Mouse (Mus musculus) midbrain, embryonic 11.5 days (tissue): ENCODE results near the gene Gm20696. TPM values are rescaled to one million over a fixed set of nuclear protein-coding genes. Genes with fewer than 3 reads are reported as not detected.

Experiments
- ATAC-seq: fragments of 200-750 bp; cut with Nextera tagmentation; 2 replicates; pipeline ENCODE4 v1.8.0; 2017; ENCODE audit warnings: moderate TSS enrichment, moderate library complexity; ENCODE audit not compliant: low FRiP score
- DNase-seq: peaks from one replicate; pipeline ENCODE4 v3.0.0; 2015; ENCODE audit warnings: low spot score; ENCODE audit errors: missing footprints
- H3K27ac ChIP-seq: fragments of 300-500 bp; sonication (generic); 2 replicates; pipeline ENCODE4 v1.5.1; 2014; ENCODE audit warnings: low read depth, low read length
- H3K27me3 ChIP-seq: fragments of 300-500 bp; sonication (generic); 2 replicates; pipeline ENCODE4 v1.6.1; 2014; ENCODE audit warnings: mild to moderate bottlenecking, low read length, moderate library complexity, mixed read lengths; ENCODE audit not compliant: control insufficient read depth, insufficient read depth
- H3K36me3 ChIP-seq: fragments of 300-500 bp; sonication (generic); 2 replicates; pipeline ENCODE4 v1.6.1; 2014; ENCODE audit warnings: mild to moderate bottlenecking, low read length, moderate library complexity, mixed read lengths; ENCODE audit not compliant: control insufficient read depth, insufficient read depth
- H3K4me1 ChIP-seq: fragments of 300-500 bp; sonication (generic); 2 replicates; pipeline ENCODE4 v1.6.1; 2014; ENCODE audit warnings: low read length; ENCODE audit not compliant: control insufficient read depth, insufficient read depth
- H3K4me2 ChIP-seq: fragments of 300-500 bp; sonication (generic); 2 replicates; pipeline ENCODE4 v1.6.1; 2014; ENCODE audit warnings: mild to moderate bottlenecking, moderate library complexity
- H3K4me3 ChIP-seq: fragments of 300-500 bp; sonication (generic); 2 replicates; pipeline ENCODE4 v1.5.1; 2014; ENCODE audit warnings: low read depth, low read length
- H3K9ac ChIP-seq: fragments of 300-500 bp; sonication (generic); 2 replicates; pipeline ENCODE4 v1.6.1; 2014; ENCODE audit warnings: low read length
- H3K9me3 ChIP-seq: fragments of 300-500 bp; sonication (generic); 2 replicates; pipeline ENCODE4 v1.6.1; 2016; ENCODE audit warnings: low read length; ENCODE audit not compliant: control insufficient read depth
- WGBS: fragments of 180-500 bp; shearing (Covaris S2); extraction: QIAGEN DNeasy Blood & Tissue Kit; methylation state at CpG from one replicate; pipeline ENCODE4 v1.1.7; 2014; 5-methylcytosine and 5-hydroxymethylcytosine counted together
- polyA plus RNA-seq: library from polyadenylated mRNA; unstranded; fragments of >200 nt; fragmentation: Nextera tagmentation; extraction: Ambion mirVana; gene quantifications from 2 replicates; pipeline ENCODE4 v1.2.1, GENCODE M21; 2014

The Gm20696 gene
- polyA plus RNA-seq, 1 experiment from 2014 or later: 3.4 TPM

DNA sequence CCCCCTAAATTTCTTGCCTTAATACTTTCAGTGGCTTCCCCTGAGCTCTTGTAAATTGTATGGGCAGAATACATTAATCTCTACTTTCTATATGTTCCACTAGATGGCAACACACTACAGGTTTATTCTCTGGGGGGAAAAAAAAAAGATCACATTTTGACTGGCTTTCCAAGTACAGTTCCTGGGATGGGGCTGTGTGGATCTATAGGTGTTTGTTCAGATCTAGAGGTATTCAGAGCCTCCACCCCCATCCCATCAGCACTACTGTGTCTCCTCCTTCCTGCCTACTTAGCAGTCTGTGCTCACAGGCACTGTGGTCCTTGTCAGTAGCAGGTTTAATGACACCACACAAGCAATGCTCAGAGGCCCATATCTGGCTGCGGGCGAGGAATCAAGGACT, 14.3 kb downstream of the Gm20696 start:
- Histone ChIP-seq H3K27me3 (no peaks in the 10 kb centered on the region), H3K27ac (no peak overlapping the region), H3K4me1 (no peaks in the 10 kb centered on the region), H3K4me3 (no peak overlapping the region), H3K36me3 (no peaks in the 10 kb centered on the region), H3K9me3 (no peaks in the 10 kb centered on the region), H3K9ac (no peak overlapping the region), H3K4me2 (no peak overlapping the region)
- 92% methylated on average over 2 of the region's 2 CpGs for WGBS
- DNase-seq (peak; percentile 77), ATAC-seq (no peak)

DNA sequence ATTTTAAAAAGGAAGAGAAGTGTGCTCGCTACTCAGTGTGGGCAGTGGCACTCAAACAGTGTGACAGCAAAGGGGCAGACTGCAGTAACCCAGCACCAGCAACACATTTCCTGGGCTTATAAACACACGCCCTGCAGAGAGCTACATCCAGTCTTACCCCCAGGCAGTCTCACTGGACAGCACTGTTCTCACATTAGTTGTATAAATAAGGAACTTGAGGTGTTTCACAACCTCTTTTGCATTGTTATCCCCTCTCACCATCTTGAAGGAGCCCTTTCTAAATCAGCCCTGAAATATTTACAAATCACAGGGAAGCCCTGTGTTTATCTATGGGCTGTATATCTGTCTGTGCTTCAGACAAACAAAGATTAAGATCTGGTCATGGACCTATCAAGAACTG, 17.3 kb downstream of the Gm20696 start:
- H3K36me3 ChIP-seq: no peaks in the 10 kb centered on the region
- no peak overlapping the region for H3K27ac ChIP-seq
- no peak overlapping the region for H3K4me3 ChIP-seq
- no peaks in the 10 kb centered on the region for H3K4me1 ChIP-seq
- no peak overlapping the region for H3K4me2 ChIP-seq
- 72% methylated on average over 2 of the region's 2 CpGs for WGBS
- DNase-seq (peak; percentile 10), ATAC-seq (no peak)
- no peaks in the 10 kb centered on the region for H3K27me3 ChIP-seq
- no peaks in the 10 kb centered on the region for H3K9me3 ChIP-seq
- no peak overlapping the region for H3K9ac ChIP-seq

- Histone ChIP-seq H3K36me3 (no peaks in the 10 kb centered on the region), H3K4me3 (no peak overlapping the region), H3K4me1 (no peaks in the 10 kb centered on the region), H3K4me2 (no peak overlapping the region), H3K27ac (no peak overlapping the region), H3K9me3 (no peaks in the 10 kb centered on the region), H3K27me3 (no peaks in the 10 kb centered on the region), H3K9ac (no peak overlapping the region)
- 65% methylated on average over 10 of the region's 10 CpGs for WGBS
- peak; percentile 40; the same call in 1 of the 2 replicates for ATAC-seq
- peak; percentile 45 for DNase-seq
Observed at GRCm38 (mm10) chr6:99646344-99646743, 20.3 kb downstream of the Gm20696 start.

- ATAC-seq (no peak), DNase-seq (peak; percentile 75)
- Histone ChIP-seq H3K4me1 (no peaks in the 10 kb centered on the region), H3K4me2 (no peak overlapping the region), H3K9ac (no peak overlapping the region), H3K27ac (no peak overlapping the region), H3K27me3 (no peaks in the 10 kb centered on the region), H3K36me3 (no peaks in the 10 kb centered on the region), H3K9me3 (no peaks in the 10 kb centered on the region), H3K4me3 (no peak overlapping the region)
- 86% methylated on average over 5 of the region's 5 CpGs for WGBS
Observed at GRCm38 (mm10) chr6:99644876-99645275, 21.7 kb downstream of the Gm20696 start.

DNA sequence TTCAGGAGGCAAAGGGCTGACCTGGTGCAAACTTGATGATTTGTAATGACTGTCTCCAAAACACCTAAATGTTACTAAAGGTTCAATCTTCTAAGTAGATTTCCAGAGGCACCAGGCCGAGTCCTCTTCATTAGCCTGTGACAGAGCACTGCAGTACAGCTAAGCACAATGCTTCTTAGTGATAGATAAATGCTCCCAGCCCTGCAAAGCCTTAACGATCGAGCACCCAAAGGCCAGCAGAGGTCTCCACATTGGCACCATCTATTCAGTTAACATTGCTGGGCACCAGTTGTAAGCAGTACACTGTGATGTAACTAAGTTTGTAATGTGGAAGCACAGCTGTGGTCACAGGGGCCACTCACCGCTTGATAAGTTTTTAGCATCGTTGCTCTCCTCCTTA, 22.2 kb downstream of the Gm20696 start:
- no peak for ATAC-seq
- peak; percentile 54 for DNase-seq
- 88% methylated on average over 5 of the region's 5 CpGs for WGBS

GRCm38 (mm10) chr6:99643439-99644199, 23.0 kb downstream of the Gm20696 start:
- H3K9ac ChIP-seq: no peak overlapping the region
- no peaks in the 10 kb centered on the region for H3K27me3 ChIP-seq
- no peaks in the 10 kb centered on the region for H3K9me3 ChIP-seq
- H3K27ac ChIP-seq: no peak overlapping the region
- no peaks in the 10 kb centered on the region for H3K36me3 ChIP-seq
- WGBS: 70% methylated on average over 10 of the region's 10 CpGs
- H3K4me1 ChIP-seq: no peaks in the 10 kb centered on the region
- ATAC-seq: no peak
- no peak overlapping the region for H3K4me2 ChIP-seq
- H3K4me3 ChIP-seq: no peak overlapping the region
- peak; percentile 61 for DNase-seq

More for the DNA sequence above, 22.2 kb downstream of the Gm20696 start:
- H3K4me3 ChIP-seq: no peak overlapping the region
- H3K4me1 ChIP-seq: no peaks in the 10 kb centered on the region
- H3K9me3 ChIP-seq: no peaks in the 10 kb centered on the region
- no peak overlapping the region for H3K9ac ChIP-seq
- H3K36me3 ChIP-seq: no peaks in the 10 kb centered on the region
- no peak overlapping the region for H3K27ac ChIP-seq
- no peaks in the 10 kb centered on the region for H3K27me3 ChIP-seq
- H3K4me2 ChIP-seq: no peak overlapping the region

- Histone ChIP-seq H3K36me3 (no peaks in the 10 kb centered on the region), H3K27me3 (no peaks in the 10 kb centered on the region), H3K27ac (no peak overlapping the region), H3K4me3 (no peak overlapping the region), H3K4me2 (no peak overlapping the region), H3K9ac (no peak overlapping the region), H3K9me3 (no peaks in the 10 kb centered on the region), H3K4me1 (0 out of 2 replicates have a peak, but pooled peaks cover 3% of the 10 kb centered on the region)
- 83% methylated on average over 4 of the region's 4 CpGs for WGBS
- peak; percentile 56 for DNase-seq
- no peak for ATAC-seq
Observed at GRCm38 (mm10) chr6:99637456-99637855, 29.1 kb downstream of the Gm20696 start.

- Histone ChIP-seq H3K27me3 (no peaks in the 10 kb centered on the region), H3K27ac (no peak overlapping the region), H3K4me3 (no peak overlapping the region), H3K4me1 (0 out of 2 replicates have a peak, but pooled peaks cover 3% of the 10 kb centered on the region), H3K36me3 (no peaks in the 10 kb centered on the region), H3K9ac (no peak overlapping the region), H3K4me2 (no peak overlapping the region), H3K9me3 (no peaks in the 10 kb centered on the region)
- ATAC-seq (no peak), DNase-seq (peak; percentile 21)
- 80% methylated on average over 8 of the region's 8 CpGs for WGBS
Observed at GRCm38 (mm10) chr6:99636801-99637200, 29.8 kb downstream of the Gm20696 start.

- peak; percentile 75 for DNase-seq
- Histone ChIP-seq H3K36me3 (no peaks in the 10 kb centered on the region), H3K27ac (no peak overlapping the region), H3K4me1 (0 out of 2 replicates have a peak, but pooled peaks cover 3% of the 10 kb centered on the region), H3K27me3 (no peaks in the 10 kb centered on the region), H3K4me3 (no peak overlapping the region), H3K9ac (no peak overlapping the region), H3K4me2 (no peak overlapping the region), H3K9me3 (no peaks in the 10 kb centered on the region)
- WGBS: 79% methylated on average over 9 of the region's 9 CpGs
- no peak for ATAC-seq
Observed at GRCm38 (mm10) chr6:99636121-99636520, 30.5 kb downstream of the Gm20696 start.
